Mouse (Mus musculus): ENCODE results near the gene Rhbdd3. TPM values are rescaled to one million over a fixed set of nuclear protein-coding genes. Genes with fewer than 3 reads are reported as not detected.

Gene Rhbdd3
- total and polyA plus RNA-seq, 3 experiments, result 9.7 to 37.2 (median 21.1) TPM

- DNase-seq (ENCODE audit: low spot score), result no peak
These were observed 39.0 kb upstream of the Rhbdd3 start for GRCm38 (mm10) chr11:5059704-5060156.

GRCm38 (mm10) chr11:5060756-5061412, 37.8 kb upstream of the Rhbdd3 start:
- ATAC-seq (ENCODE audit: extremely low read depth, insufficient number of reproducible peaks, low FRiP score, poor library complexity, severe bottlenecking) (no peak), DNase-seq (ENCODE audit: low spot score) (no peak)
- peaks cover 70% of the 10 kb centered on the region for H3K4me1 ChIP-seq (ENCODE audit: insufficient read depth, low read depth, low read length)
- peaks cover 38% of the 10 kb centered on the region for H3K27me3 ChIP-seq (ENCODE audit: insufficient read depth, low read length)
- H3K9me3 ChIP-seq (replicated peaks), result peaks cover 31% of the 10 kb centered on the region
- TF ChIP-seq GATA2 (IDR thresholded peaks at IDR 0.05; ENCODE audit: borderline replicate concordance, low read depth, low read length), result no peak
- TF ChIP-seq POLR2AphosphoS5 (IDR thresholded peaks at IDR 0.05; ENCODE audit: insufficient replicate concordance, low read depth, low read length), result no peak
- no peak for TF ChIP-seq CTCF (IDR thresholded peaks at IDR 0.05; ENCODE audit: low read depth, low read length)
- TF ChIP-seq TAL1 (conservative IDR thresholded peaks at IDR 0.05; ENCODE audit: low read depth, low read length), result no peak
- no peak for TF ChIP-seq GATA1 (IDR thresholded peaks at IDR 0.05; ENCODE audit: borderline replicate concordance, low read length)
- H3K36me3 ChIP-seq (replicated peaks), result peaks cover 56% of the 10 kb centered on the region
- H3K4me3 ChIP-seq (ENCODE audit: low read depth, low read length), result peak overlapping the region; percentile 35; the same call in 1 of the 2 replicates

More at GRCm38 (mm10) chr11:5059704-5060156, 39.0 kb upstream of the Rhbdd3 start:
- TF ChIP-seq CTCF (IDR thresholded peaks at IDR 0.05; ENCODE audit: low read depth, low read length) (peak; percentile 66), GATA2 (IDR thresholded peaks at IDR 0.05; ENCODE audit: borderline replicate concordance, low read depth, low read length) (no peak), GATA1 (IDR thresholded peaks at IDR 0.05; ENCODE audit: borderline replicate concordance, low read length) (no peak), TAL1 (conservative IDR thresholded peaks at IDR 0.05; ENCODE audit: low read depth, low read length) (no peak)
- Histone ChIP-seq H3K4me3 (ENCODE audit: low read depth, low read length) (no peak overlapping the region; the same call in 1 of the 2 replicates), H3K27me3 (ENCODE audit: insufficient read depth, low read length) (peaks cover 45% of the 10 kb centered on the region), H3K9me3 (replicated peaks) (peaks cover 31% of the 10 kb centered on the region), H3K36me3 (replicated peaks) (peaks cover 56% of the 10 kb centered on the region), H3K4me1 (ENCODE audit: insufficient read depth, low read depth, low read length) (peaks cover 71% of the 10 kb centered on the region)
- ATAC-seq (ENCODE audit: extremely low read depth, insufficient number of reproducible peaks, low FRiP score, poor library complexity, severe bottlenecking), result no peak

GRCm38 (mm10) chr11:5061413-5062139, 37.1 kb upstream of the Rhbdd3 start:
- DNase-seq (ENCODE audit: low spot score), result no peak
- no peak for ATAC-seq (ENCODE audit: extremely low read depth, insufficient number of reproducible peaks, low FRiP score, poor library complexity, severe bottlenecking)

GRCm38 (mm10) chr11:5062326-5062725, 36.4 kb upstream of the Rhbdd3 start:
- peaks cover 31% of the 10 kb centered on the region for H3K9me3 ChIP-seq (replicated peaks)
- H3K4me1 ChIP-seq (ENCODE audit: insufficient read depth, low read depth, low read length), result peaks cover 70% of the 10 kb centered on the region
- peaks cover 25% of the 10 kb centered on the region for H3K27me3 ChIP-seq (ENCODE audit: insufficient read depth, low read length)
- peaks cover 56% of the 10 kb centered on the region for H3K36me3 ChIP-seq (replicated peaks)
- no peak for DNase-seq (ENCODE audit: low spot score)
- no peak for ATAC-seq (ENCODE audit: extremely low read depth, insufficient number of reproducible peaks, low FRiP score, poor library complexity, severe bottlenecking)
- TF ChIP-seq GATA2 (IDR thresholded peaks at IDR 0.05; ENCODE audit: borderline replicate concordance, low read depth, low read length) (no peak), CTCF (IDR thresholded peaks at IDR 0.05; ENCODE audit: low read depth, low read length) (no peak), POLR2AphosphoS5 (IDR thresholded peaks at IDR 0.05; ENCODE audit: insufficient replicate concordance, low read depth, low read length) (no peak), TAL1 (conservative IDR thresholded peaks at IDR 0.05; ENCODE audit: low read depth, low read length) (no peak), GATA1 (IDR thresholded peaks at IDR 0.05; ENCODE audit: borderline replicate concordance, low read length) (no peak)
- peak overlapping the region; percentile 30; the same call in 1 of the 2 replicates for H3K4me3 ChIP-seq (ENCODE audit: low read depth, low read length)

More at GRCm38 (mm10) chr11:5061413-5062139, 37.1 kb upstream of the Rhbdd3 start:
- H3K9me3 ChIP-seq (replicated peaks), result peaks cover 31% of the 10 kb centered on the region
- H3K27me3 ChIP-seq (ENCODE audit: insufficient read depth, low read length), result peaks cover 32% of the 10 kb centered on the region
- H3K4me1 ChIP-seq (ENCODE audit: insufficient read depth, low read depth, low read length), result peaks cover 68% of the 10 kb centered on the region
- peak overlapping the region; percentile 35; the same call in 1 of the 2 replicates for H3K4me3 ChIP-seq (ENCODE audit: low read depth, low read length)
- H3K36me3 ChIP-seq (replicated peaks), result peaks cover 56% of the 10 kb centered on the region
- TF ChIP-seq CTCF (IDR thresholded peaks at IDR 0.05; ENCODE audit: low read depth, low read length), result no peak
- no peak for TF ChIP-seq TAL1 (conservative IDR thresholded peaks at IDR 0.05; ENCODE audit: low read depth, low read length)
- TF ChIP-seq POLR2AphosphoS5 (IDR thresholded peaks at IDR 0.05; ENCODE audit: insufficient replicate concordance, low read depth, low read length), result no peak

GRCm38 (mm10) chr11:5062860-5063505, 35.7 kb upstream of the Rhbdd3 start:
- no peak for ATAC-seq (ENCODE audit: extremely low read depth, insufficient number of reproducible peaks, low FRiP score, poor library complexity, severe bottlenecking)
- H3K27me3 ChIP-seq (ENCODE audit: insufficient read depth, low read length), result peaks cover 18% of the 10 kb centered on the region
- H3K4me3 ChIP-seq (ENCODE audit: low read depth, low read length), result peak overlapping the region; percentile 49; the same call in 1 of the 2 replicates
- H3K4me1 ChIP-seq (ENCODE audit: insufficient read depth, low read depth, low read length), result peaks cover 70% of the 10 kb centered on the region
- peaks cover 58% of the 10 kb centered on the region for H3K36me3 ChIP-seq (replicated peaks)
- DNase-seq (ENCODE audit: low spot score), result no peak
- TF ChIP-seq GATA1 (IDR thresholded peaks at IDR 0.05; ENCODE audit: borderline replicate concordance, low read length), result no peak
- TF ChIP-seq TAL1 (conservative IDR thresholded peaks at IDR 0.05; ENCODE audit: low read depth, low read length), result no peak
- TF ChIP-seq POLR2AphosphoS5 (IDR thresholded peaks at IDR 0.05; ENCODE audit: insufficient replicate concordance, low read depth, low read length), result no peak
- no peak for TF ChIP-seq CTCF (IDR thresholded peaks at IDR 0.05; ENCODE audit: low read depth, low read length)
- TF ChIP-seq GATA2 (IDR thresholded peaks at IDR 0.05; ENCODE audit: borderline replicate concordance, low read depth, low read length), result no peak
- peaks cover 31% of the 10 kb centered on the region for H3K9me3 ChIP-seq (replicated peaks)
